Mouse (Mus musculus): ENCODE data around the gene Zbtb2.

- peak; percentile 86 for TF ChIP-seq CTCF (IDR thresholded peaks at IDR 0.05; ENCODE audit: insufficient read depth, low read length)
- TF ChIP-seq POLR2A (IDR thresholded peaks at IDR 0.05; ENCODE audit: borderline replicate concordance, extremely low read depth, low read depth, low read length): no peak
Observed at GRCm38 (mm10) chr10:4333319-4333718, 54.6 kb downstream of the Zbtb2 start.
